In the genomic region with DNA sequence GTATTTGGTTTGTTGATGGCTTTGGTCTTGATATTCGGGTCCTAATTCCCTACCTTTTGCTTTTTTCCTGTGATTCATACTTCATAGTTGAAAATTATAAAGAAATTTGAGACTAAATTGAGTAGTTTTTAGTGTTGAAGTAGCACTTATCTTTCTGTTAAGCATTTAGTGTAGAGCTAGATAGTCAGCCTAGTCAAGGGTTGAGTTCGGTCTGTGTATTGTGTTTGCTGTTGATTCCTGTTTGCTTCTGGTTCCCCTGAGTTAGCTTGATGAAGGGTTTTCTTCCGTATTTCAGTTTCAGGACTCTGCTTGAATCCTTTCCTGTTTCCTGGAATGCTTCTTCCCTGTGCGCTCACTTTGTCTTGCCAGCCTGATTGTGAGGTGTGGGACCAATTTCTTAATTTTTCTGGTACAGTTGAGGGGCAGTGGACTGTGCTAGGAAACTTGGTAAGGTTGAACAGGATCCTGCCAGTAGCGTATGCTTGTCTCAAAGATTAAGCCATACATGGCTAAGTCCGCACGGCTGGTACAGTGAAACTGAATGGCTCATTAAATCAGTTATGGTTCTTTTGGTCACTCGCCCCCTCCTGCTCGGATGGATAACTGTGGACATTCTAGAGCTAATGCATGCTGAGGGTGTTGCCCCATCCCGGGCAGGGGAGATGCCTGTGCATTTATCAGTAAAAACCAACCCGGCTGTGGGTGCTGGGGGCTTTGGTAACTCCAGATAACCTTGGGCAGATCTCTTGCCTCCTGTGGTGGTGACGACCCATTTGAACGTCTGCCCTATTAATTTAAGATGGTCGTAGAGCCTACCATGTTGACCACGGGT, we compare ENCODE assay signal across 17 mouse cellular contexts. TPM values are rescaled to one million over a fixed set of nuclear protein-coding genes. Genes with fewer than 3 reads are reported as not detected.
DNase-seq lines count a peak whose midpoint lies in the region; ATAC-seq and TF ChIP-seq lines count a peak whose summit lies in the region.
"Had no signal": no experiment of that assay in that cellular context is flagged by ENCODE, and none has a peak within 500 bp of the region (broad histone marks: within the 10 kb centered on the region; RNA-seq: fewer than 3 reads in every experiment).

No protein-coding gene starts in this region.

- H3K4me3 ChIP-seq in kidney, postnatal 0 days (replicated peaks; ENCODE audit: low read depth, low read length): no peak overlapping the region
- H3K4me3 ChIP-seq in liver, embryonic 12.5 days: peak overlapping the region; percentile 28
- H3K4me3 ChIP-seq in cerebellum, adult 2 months (replicated peaks; ENCODE audit: insufficient read depth, low read depth, low read length): no peak overlapping the region
- H3K4me3 ChIP-seq: heart, embryonic 13.5 days; midbrain, embryonic 12.5 days; myocyte had no signal

- no peaks in the 10 kb centered on the region for H3K9me3 ChIP-seq in kidney, postnatal 0 days (replicated peaks; ENCODE audit: low read length)
- H3K9me3 ChIP-seq in liver, embryonic 12.5 days (replicated peaks): peaks cover 6% of the 10 kb centered on the region; the same call in 1 of the 2 replicates
- H3K9me3 ChIP-seq: heart, embryonic 13.5 days; midbrain, embryonic 12.5 days had no signal

- no peak overlapping the region for H3K9ac ChIP-seq in kidney, postnatal 0 days (ENCODE audit: low read depth, low read length)
- H3K9ac ChIP-seq in liver, embryonic 12.5 days: peak overlapping the region; percentile 19
- H3K9ac ChIP-seq: heart, embryonic 13.5 days; midbrain, embryonic 12.5 days had no signal

- TF ChIP-seq POLR2A in cerebellum, adult 2 months (IDR thresholded peaks at IDR 0.05; ENCODE audit: borderline replicate concordance, insufficient read depth, low read length): no peak

- TF ChIP-seq CTCF in kidney, postnatal 0 days (IDR thresholded peaks at IDR 0.05; ENCODE audit: low read depth): no peak
- TF ChIP-seq CTCF in cerebellum, adult 2 months (IDR thresholded peaks at IDR 0.05; ENCODE audit: borderline replicate concordance, insufficient read depth, low read depth, low read length): no peak

- H3K4me1 ChIP-seq in kidney, postnatal 0 days (replicated peaks; ENCODE audit: insufficient read depth, low read length): no peaks in the 10 kb centered on the region; the same call in 1 of the 2 replicates
- H3K4me1 ChIP-seq in liver, embryonic 12.5 days: peaks cover 52% of the 10 kb centered on the region
- no peaks in the 10 kb centered on the region for H3K4me1 ChIP-seq in cerebellum, adult 2 months (ENCODE audit: control insufficient read depth, insufficient read depth, low read length)
- H3K4me1 ChIP-seq: midbrain, embryonic 12.5 days had no signal

- H3K27ac ChIP-seq in kidney, postnatal 0 days: 0 out of 2 replicates have a peak overlapping the region, but pooled peaks have one; percentile 36
- H3K27ac ChIP-seq in liver, embryonic 12.5 days: peak overlapping the region; percentile 79
- no peak overlapping the region for H3K27ac ChIP-seq in cerebellum, adult 2 months (ENCODE audit: insufficient read depth, low read length)
- H3K27ac ChIP-seq: heart, embryonic 13.5 days; midbrain, embryonic 12.5 days had no signal

- ATAC-seq in kidney, postnatal 0 days (replicated peaks; ENCODE audit: low FRiP score, low read depth): peak; percentile 65; the same call in 1 of the 2 replicates
- ATAC-seq in liver, embryonic 12.5 days: peak; percentile 96
- ATAC-seq: inflammation-experienced regulatory T-cells, adult 6 months had no signal

- H3K27me3 ChIP-seq in kidney, postnatal 0 days (ENCODE audit: insufficient read depth, low read length): no peaks in the 10 kb centered on the region
- H3K27me3 ChIP-seq in liver, embryonic 12.5 days (replicated peaks): no peaks in the 10 kb centered on the region
- H3K27me3 ChIP-seq in cerebellum, adult 2 months (ENCODE audit: control insufficient read depth, insufficient read depth, low read length): no peaks in the 10 kb centered on the region
- H3K27me3 ChIP-seq: heart, embryonic 13.5 days; midbrain, embryonic 12.5 days had no signal

- peak; percentile 42 for DNase-seq in kidney, postnatal 0 days (ENCODE audit: low spot score)
- DNase-seq in kidney, adult 11 months: no peak
- peak; percentile 54 for DNase-seq in c-Kit-positive CD71-positive TER-119-negative erythroid progenitor cells, embryonic 14.5 days (ENCODE audit: low read depth)
- peak; percentile 41 for DNase-seq in retina, embryonic 14.5 days (ENCODE audit: low spot score)
- no peak for DNase-seq in layer of hippocampus, adult 8-10 months (ENCODE audit: low spot score in 2 of 2)
- no peak for DNase-seq in cerebellum, adult 2 months
- no peak for DNase-seq in lung, postnatal 25 days (ENCODE audit: low spot score)
- DNase-seq: B cell, adult 2 months; cerebellum, adult 8-10 months; gastrocnemius, postnatal 10 days; heart, postnatal 4 days; thymus, adult 18-20 months had no signal

- 59% methylated on average over 15 of the region's 15 CpGs for WGBS in kidney, postnatal 0 days
- 31% methylated on average over 15 of the region's 15 CpGs for WGBS in liver, embryonic 12.5 days (ENCODE audit: insufficient replicate concordance)
- 65% methylated on average over 15 of the region's 15 CpGs for WGBS in cerebellum, adult 2 months

- no peaks in the 10 kb centered on the region for H3K36me3 ChIP-seq in kidney, postnatal 0 days (ENCODE audit: insufficient read depth, low read length)
- peaks cover 27% of the 10 kb centered on the region for H3K36me3 ChIP-seq in liver, embryonic 12.5 days

- peak overlapping the region; percentile 8 for H3K4me2 ChIP-seq in kidney, postnatal 0 days (ENCODE audit: low read length)
- H3K4me2 ChIP-seq in liver, embryonic 12.5 days: peak overlapping the region; percentile 67
- H3K4me2 ChIP-seq: heart, embryonic 13.5 days; midbrain, embryonic 12.5 days had no signal

RNA-seq across cellular contexts. Expression of a gene that starts 14.8 kb away (rescaled TPM):
- polyA plus RNA-seq in kidney, postnatal 0 days (2015; fragmentation: Nextera tagmentation; extraction: Ambion mirVana): 12.7 and 14.5 TPM in 2 replicates
- polyA plus RNA-seq in liver, embryonic 12.5 days (2016; fragmentation: Nextera tagmentation; extraction: Ambion mirVana): 23.1 and 24.2 TPM in 2 replicates
- 100 to 1,000 TPM; 189 to 217 (median 199) TPM for total RNA-seq in layer of hippocampus, adult 8-10 months (2022)
- 145 and 149 TPM in 2 replicates for polyA plus RNA-seq in cerebellum, adult 2 months (2012; rRNA removed)

RNA-seq across cellular contexts. Expression of a gene that starts 48.0 kb away (rescaled TPM):
- polyA plus RNA-seq in kidney, postnatal 0 days (2015; fragmentation: Nextera tagmentation; extraction: Ambion mirVana): 69.1 and 71.9 TPM in 2 replicates
- 56.1 and 56.4 TPM in 2 replicates for polyA plus RNA-seq in liver, embryonic 12.5 days (2016; fragmentation: Nextera tagmentation; extraction: Ambion mirVana)
- 10 to 100 TPM; 65.8 to 74.4 (median 68.9) TPM for total RNA-seq in layer of hippocampus, adult 8-10 months (2022)
- polyA plus RNA-seq in cerebellum, adult 2 months (2012; rRNA removed): 52.9 and 56.1 TPM in 2 replicates

Comparison
In these comparisons a context has a peak if more than half of its experiments do, and no peak if none do; other contexts are left out.
1. DNase-seq: peak in kidney, postnatal 0 days (single experiment), c-Kit-positive CD71-positive TER-119-negative erythroid progenitor cells, embryonic 14.5 days (single experiment) and retina, embryonic 14.5 days (single experiment); none in kidney, adult 11 months (single experiment), layer of hippocampus, adult 8-10 months (0 of 2), cerebellum, adult 2 months (0 of 2) and lung, postnatal 25 days (single experiment).